Mouse (Mus musculus): ENCODE results near the gene Pla2g10. TPM values are rescaled to one million over a fixed set of nuclear protein-coding genes. Genes with fewer than 3 reads are reported as not detected.

Pla2g10 gene
- polyA plus RNA-seq (2012; rRNA removed) = 0.21 and 0.27 TPM in 2 replicates

DNA sequence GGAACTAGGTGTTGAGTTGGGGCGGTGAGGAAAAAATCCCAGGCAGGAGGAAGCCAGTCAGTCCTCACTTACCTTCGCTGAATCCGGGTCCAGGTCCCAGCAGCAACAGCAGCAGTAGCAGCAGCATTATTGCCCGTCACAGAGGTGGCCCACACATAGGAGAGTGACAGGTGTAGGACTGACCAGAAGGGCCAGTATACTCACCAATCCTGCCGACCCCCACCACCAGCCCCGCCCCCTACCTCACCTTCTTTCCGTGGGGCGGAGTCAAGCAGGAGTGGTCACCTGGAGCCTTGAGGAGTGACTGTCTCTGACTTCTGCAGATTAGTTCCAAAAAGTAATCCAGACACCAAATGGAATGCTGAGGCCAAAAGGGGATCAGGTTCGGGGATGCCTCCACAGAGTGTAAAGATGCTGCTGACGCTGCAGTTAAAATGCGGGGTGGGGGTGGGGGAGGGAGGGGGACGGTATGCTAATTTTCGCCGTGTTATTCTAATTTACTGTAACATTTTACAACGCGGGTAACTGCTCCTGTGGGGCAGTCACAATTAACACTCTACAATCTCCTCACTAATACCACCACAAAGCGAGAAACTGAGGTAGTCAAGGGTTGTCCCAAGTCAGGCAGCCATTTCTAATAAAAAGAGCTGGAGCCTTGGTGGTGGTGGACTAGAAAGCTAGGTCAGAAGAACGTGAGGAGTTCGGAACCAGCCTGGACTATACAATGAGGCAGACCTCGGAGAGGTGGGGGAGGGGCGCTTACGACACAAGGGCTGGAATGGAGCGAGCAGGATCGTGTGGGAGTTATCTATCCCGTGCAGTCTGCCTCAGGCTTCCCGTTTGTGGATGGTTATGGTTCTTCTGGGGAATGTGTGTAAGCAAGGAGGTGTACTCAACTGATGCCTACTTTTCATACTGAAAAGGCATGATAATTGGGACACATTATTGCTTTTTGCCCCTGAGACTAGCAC, at the start of gene Pla2g10:
Gene Pla2g10 (minus strand): TSS at position 699 of the 971 bp plus-strand sequence.

GRCm38 (mm10) chr16:13671685-13672385, 58.9 kb downstream of the Pla2g10 start, which contains the start of the genes Bfar and 3110001I22Rik:
TSS of gene Bfar (plus strand) at chr16:13671858.
TSS of gene 3110001I22Rik (plus strand) at chr16:13671929.

GRCm38 (mm10) chr16:13667878-13668343, 62.9 kb downstream of the Pla2g10 start, which contains the start of gene Parn:
TSS of gene Parn (minus strand) at chr16:13668170.

Other genes starting within 250 kb of the Pla2g10 start
- 7.4 and 8.1 TPM in 2 replicates for gene Parn, start 62.8 kb downstream of the Pla2g10 start, polyA plus RNA-seq (2012; rRNA removed)
- gene Bfar, start 59.1 kb downstream of the Pla2g10 start, polyA plus RNA-seq (2012; rRNA removed) = 11.5 and 12.9 TPM in 2 replicates
- gene 3110001I22Rik, start 59.1 kb downstream of the Pla2g10 start, polyA plus RNA-seq (2012; rRNA removed) = 1.8 and 2.1 TPM in 2 replicates
- 6.9 and 9.1 TPM in 2 replicates for gene Rrn3, start 49.7 kb upstream of the Pla2g10 start, polyA plus RNA-seq (2012; rRNA removed)
- 16.2 and 18.8 TPM in 2 replicates for gene Ntan1, start 87.9 kb upstream of the Pla2g10 start, polyA plus RNA-seq (2012; rRNA removed)
- 15.2 and 16.4 TPM in 2 replicates for gene Pdxdc1, start 172.1 kb upstream of the Pla2g10 start, polyA plus RNA-seq (2012; rRNA removed)
- gene Mpv17l, start 172.2 kb upstream of the Pla2g10 start, polyA plus RNA-seq (2012; rRNA removed) = 0.64 and 0.70 TPM in 2 replicates